Mouse (Mus musculus) gastrocnemius, postnatal 4 days (tissue): Measurements from ENCODE around the gene Mfsd14a. TPM values are rescaled to one million over a fixed set of nuclear protein-coding genes. Genes with fewer than 3 reads are reported as not detected.

Experiments used
- DNase-seq, 2 experiments: peaks; one replicate each; pipeline ENCODE4 v3.0.0; 2021 to 2022; ENCODE audit warnings: low spot score in 2 of 2, mixed read lengths in 2 of 2
- total RNA-seq, 2 experiments: library from RNA; stranded (reverse); gene quantifications; 2 replicates each; pipeline ENCODE4 v1.2.3; 2021

Mfsd14a gene
- total RNA-seq, 2 experiments from 2014 or later, result 26.6 TPM

DNA sequence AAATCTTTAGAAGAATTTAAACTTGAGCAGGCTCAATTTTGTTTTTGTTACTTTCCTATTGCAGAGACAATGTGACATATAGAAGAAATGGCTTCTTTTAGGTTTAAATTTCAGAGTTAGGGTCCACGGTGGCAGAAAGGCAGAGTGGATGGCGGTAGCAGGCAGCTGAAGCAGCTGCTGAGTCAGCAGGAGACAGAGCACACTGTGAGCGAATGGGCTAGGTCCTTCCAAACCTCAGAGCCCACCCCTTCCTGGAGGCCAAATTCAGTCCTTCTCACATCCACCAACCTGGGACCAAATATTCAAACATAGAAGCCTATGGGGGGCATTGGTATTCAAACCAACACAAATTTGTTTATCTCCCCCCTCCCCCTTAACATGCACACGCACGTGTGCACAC, 60.7 kb downstream of the Mfsd14a start:
- no peak for DNase-seq

DNA sequence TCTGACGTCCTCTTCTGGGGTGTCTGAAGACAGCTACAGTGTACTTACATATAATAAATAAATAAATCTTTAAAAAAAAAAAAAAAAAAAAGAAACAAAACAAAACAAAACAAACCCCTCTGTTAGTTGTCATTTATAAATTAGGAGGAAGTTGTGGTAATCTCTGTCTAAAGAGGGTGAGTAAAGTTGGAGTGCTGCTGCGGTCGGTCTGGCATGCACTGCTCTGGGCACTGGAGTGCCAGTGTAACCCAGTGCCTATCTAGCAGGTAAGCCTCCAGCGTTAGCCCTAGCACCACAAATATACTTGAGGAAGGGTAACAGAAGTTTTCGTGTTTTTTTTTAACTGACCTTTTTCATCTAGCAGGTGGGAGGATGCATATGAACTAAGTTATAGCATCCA, 61.5 kb downstream of the Mfsd14a start:
- no peak for DNase-seq

- no peak for DNase-seq
Measured at GRCm38 (mm10) chr3:116599705-116600104, 62.8 kb downstream of the Mfsd14a start.

GRCm38 (mm10) chr3:116595603-116595991, 66.9 kb downstream of the Mfsd14a start:
- DNase-seq, result no peak

GRCm38 (mm10) chr3:116594728-116595602, 67.5 kb downstream of the Mfsd14a start, which contains the start of gene Sass6:
TSS of gene Sass6 (plus strand) at chr3:116594982.
- DNase-seq, result peak; percentile 97 to 100

- no peak for DNase-seq
Measured at GRCm38 (mm10) chr3:116594076-116594727, 68.3 kb downstream of the Mfsd14a start.

- no peak for DNase-seq
Measured at GRCm38 (mm10) chr3:116582201-116582600, 80.3 kb downstream of the Mfsd14a start.

Other genes starting within 250 kb of the Mfsd14a start
- 10 to 100 TPM; 11.8 to 15.8 TPM for gene Cdc14a, start 238.6 kb downstream of the Mfsd14a start, total RNA-seq
- 10 to 100 TPM; 29.8 to 30.1 TPM for gene Rtca, start 154.5 kb downstream of the Mfsd14a start, total RNA-seq
- gene Dbt, start 149.6 kb downstream of the Mfsd14a start, total RNA-seq, result 10 to 100 TPM; 16.1 to 16.9 TPM
- gene Lrrc39, start 99.7 kb downstream of the Mfsd14a start, total RNA-seq, result 10 to 100 TPM; 37.8 to 38.6 TPM
- gene Sass6, start 67.7 kb downstream of the Mfsd14a start, total RNA-seq, result 1 to 10 TPM; 6.3 to 7.8 TPM
- gene Trmt13, start 48.1 kb downstream of the Mfsd14a start, total RNA-seq, result 10 to 100 TPM; 11.2 to 13.0 TPM
- not detected for gene Gm43191, start 18.6 kb upstream of the Mfsd14a start, total RNA-seq
- gene Slc35a3, start 50.2 kb upstream of the Mfsd14a start, total RNA-seq, result 10 to 100 TPM; 12.6 to 15.6 TPM
- gene Agl, start 145.5 kb upstream of the Mfsd14a start, total RNA-seq, result 100 to 1,000 TPM; 272 to 307 TPM
- 1 to 10 TPM; 1.3 to 1.5 TPM for gene Frrs1, start 196.8 kb upstream of the Mfsd14a start, total RNA-seq